Mouse (Mus musculus) bone marrow, adult 2 months (tissue): Measurements from ENCODE around the gene Speg. TPM values are rescaled to one million over a fixed set of nuclear protein-coding genes. Genes with fewer than 3 reads are reported as not detected.
A peak's percentile ranks its signal among the peaks of the same experiment; 100 is the strongest.

ENCODE experiments used
- H3K27ac ChIP-seq: fragments of 200-500 bp; 2 replicates; pipeline ENCODE4 v1.5.1; 2012; ENCODE audit warnings: low read depth, mild to moderate bottlenecking, control low read depth, inconsistent platforms, low read length; ENCODE audit not compliant: control insufficient read depth, poor library complexity, insufficient read depth
- H3K4me1 ChIP-seq: fragments of 200-500 bp; 2 replicates; pipeline ENCODE4 v1.6.1; 2011; ENCODE audit warnings: low read length; ENCODE audit not compliant: control insufficient read depth, insufficient read depth
- H3K4me3 ChIP-seq: fragments of 200-500 bp; replicated peaks from 2 replicates; pipeline ENCODE3; 2011; ENCODE audit warnings: mild to moderate bottlenecking, low read depth, low read length, control low read depth; ENCODE audit not compliant: control insufficient read depth
- CTCF ChIP-seq: fragments of 200-500 bp; IDR thresholded peaks from 2 replicates; pipeline ENCODE4 v1.5.1; 2011; ENCODE audit warnings: low read length, control low read depth; ENCODE audit not compliant: control insufficient read depth, insufficient read depth
- POLR2A ChIP-seq: fragments of 200-500 bp; IDR thresholded peaks from 2 replicates; pipeline ENCODE4 v1.6.1; 2011; ENCODE audit warnings: low read depth, mild to moderate bottlenecking, control low read depth, low read length, borderline replicate concordance; ENCODE audit not compliant: control insufficient read depth
- WGBS: fragments of 180-500 bp; shearing (Covaris S2); methylation state at CpG from one replicate; pipeline ENCODE4 v1.1.7; 2018; 5-methylcytosine and 5-hydroxymethylcytosine counted together
- polyA plus RNA-seq: library from polyadenylated mRNA; stranded (reverse); fragments of >200 nt; gene quantifications from 2 replicates; pipeline ENCODE4 v1.2.4, GENCODE M21; 2011; ENCODE audit warnings: low replicate concordance; ENCODE audit not compliant: missing spikeins, insufficient read depth, insufficient read length

Gene Speg
- polyA plus RNA-seq, 1 experiment = 18.1 TPM

DNA sequence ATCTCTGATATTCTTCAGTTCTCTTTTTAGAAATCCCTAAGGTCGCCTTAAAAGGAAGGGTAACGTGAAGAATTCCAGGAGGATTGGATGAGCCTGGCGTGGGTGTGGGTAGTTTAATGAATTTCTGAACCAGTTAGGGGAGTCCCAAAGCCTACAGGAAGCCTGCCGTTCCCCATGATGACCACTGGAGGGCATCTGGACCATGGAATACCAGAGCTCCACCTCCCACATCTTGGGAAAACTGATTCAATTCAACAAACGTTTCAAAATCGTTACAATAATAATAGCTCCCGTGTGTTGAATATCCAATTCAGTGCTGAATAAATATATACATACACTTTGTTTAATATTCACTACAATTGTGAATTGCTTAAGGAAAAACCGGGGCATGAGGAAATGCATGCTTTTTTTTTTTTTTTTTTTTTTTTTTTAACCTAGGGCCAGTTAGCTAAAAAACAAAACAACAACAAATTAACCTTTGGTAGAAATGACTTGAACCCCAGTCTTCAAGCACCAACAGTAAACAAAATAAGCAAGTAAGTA is 32.2 kb upstream of the Speg start:
- Histone ChIP-seq H3K4me3 (no peak overlapping the region), H3K4me1 (no peaks in the 10 kb centered on the region), H3K27ac (no peak overlapping the region)
- 5% methylated on average over 8 of the region's 8 CpGs for WGBS
- TF ChIP-seq POLR2A = no peak
- TF ChIP-seq CTCF = peak; percentile 58

DNA sequence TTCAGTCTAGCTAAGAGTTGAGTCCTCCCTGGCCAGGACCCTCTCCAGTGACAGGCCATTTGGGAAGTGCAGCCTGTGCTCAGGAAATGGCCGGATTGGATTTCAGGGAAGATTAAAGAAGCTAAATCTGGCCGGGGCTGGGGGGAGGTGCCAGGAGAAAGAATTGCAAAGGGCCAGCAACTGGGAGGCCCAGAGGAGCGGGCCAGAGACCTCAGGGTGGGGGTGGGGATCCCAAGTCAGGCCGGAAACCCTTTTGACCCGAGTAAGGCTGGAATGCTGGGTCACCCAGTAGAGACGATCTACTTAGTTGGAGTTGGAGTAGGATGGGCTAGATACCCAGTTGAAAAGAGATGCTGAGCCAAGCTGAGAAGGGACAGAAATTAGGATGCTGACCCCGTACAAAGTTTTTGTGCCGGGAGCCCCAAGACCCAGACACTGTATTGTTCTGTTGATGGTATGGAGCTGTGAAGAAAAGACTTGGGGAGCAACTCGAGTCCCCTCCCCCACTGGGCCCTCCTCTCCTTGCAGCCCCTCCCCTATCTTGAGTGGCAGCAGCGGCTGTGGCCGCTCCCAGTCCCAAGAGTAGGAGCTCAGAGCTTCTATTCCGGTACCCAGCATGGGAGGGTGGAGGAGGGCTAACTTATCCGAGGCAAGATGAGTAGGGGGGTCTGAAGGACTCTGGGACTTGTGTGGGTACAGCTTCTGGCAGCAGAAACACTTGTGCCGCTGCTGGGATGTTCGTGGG is 30.6 kb upstream of the Speg start:
- no peak for TF ChIP-seq CTCF
- no peak for TF ChIP-seq POLR2A
- no peaks in the 10 kb centered on the region for H3K4me1 ChIP-seq
- whole genome bisulfite sequencing = 41% methylated on average over 15 of the region's 15 CpGs
- no peak overlapping the region for H3K4me3 ChIP-seq
- H3K27ac ChIP-seq = no peak overlapping the region

DNA sequence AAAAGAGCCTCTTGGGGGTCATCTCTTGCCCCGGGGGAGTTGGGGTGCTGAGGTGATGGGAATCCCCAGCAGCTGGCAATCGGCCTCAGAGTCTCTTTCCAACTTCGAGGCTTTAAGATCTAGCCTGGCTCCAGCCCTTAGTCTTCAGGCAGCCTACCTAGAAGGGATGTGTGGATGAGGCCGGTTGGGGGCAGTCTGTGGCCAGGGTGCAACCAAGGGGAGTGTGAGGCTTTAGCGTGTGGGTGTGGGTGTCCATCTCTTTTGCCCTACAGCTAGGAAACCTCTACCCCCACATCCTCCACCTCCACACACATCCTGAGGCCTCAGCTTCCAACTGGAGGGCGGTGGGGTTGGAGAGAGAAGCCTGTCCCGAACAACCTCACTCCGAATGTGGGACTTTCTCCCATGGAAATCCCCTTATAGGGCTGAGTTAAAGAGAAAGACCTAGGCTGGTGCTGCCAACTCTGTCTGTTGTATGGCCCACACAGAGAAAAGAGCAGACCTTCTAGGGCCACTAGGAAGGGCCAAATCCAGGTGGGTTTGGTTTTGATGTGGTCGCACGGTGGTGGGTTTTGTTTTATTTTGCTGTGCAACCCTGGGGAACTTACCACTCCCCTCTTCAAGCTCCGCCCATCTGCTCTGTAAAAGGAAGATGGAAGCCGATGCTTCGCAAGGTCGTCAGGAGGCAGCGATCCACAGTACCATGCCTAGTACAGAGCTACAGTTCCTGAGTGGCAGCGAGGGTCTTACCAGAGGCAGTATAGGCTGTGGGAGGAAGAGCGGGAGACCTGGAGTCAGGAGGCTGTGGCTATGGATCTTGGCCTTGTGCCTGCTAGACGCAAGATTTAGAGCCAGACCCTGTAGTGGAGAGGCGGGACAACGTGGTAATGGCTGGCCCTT is 29.8 kb upstream of the Speg start:
- 64% methylated on average over 20 of the region's 20 CpGs for WGBS
- Histone ChIP-seq H3K4me3 (no peak overlapping the region), H3K27ac (no peak overlapping the region), H3K4me1 (no peaks in the 10 kb centered on the region)
- TF ChIP-seq POLR2A (no peak), CTCF (no peak)

DNA sequence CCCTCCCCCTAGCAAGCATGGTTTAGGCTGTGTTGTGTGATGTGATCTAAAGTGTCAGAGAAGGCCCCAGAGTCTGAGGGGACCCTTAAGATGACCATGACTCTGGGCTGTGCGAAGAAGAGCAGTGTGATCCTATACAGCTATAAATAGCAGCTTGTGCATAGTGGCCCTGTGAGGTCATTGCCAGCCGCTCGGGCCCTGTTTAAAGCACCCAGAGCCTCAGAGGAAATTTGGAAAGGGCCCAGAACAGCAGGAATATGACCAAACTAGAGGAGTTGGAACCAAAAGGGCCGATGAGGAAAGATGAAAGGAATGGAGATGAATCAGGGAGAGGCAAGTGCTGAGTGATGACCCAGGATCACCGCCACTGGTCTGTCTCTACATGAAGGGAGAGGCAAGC is 27.8 kb upstream of the Speg start:
- TF ChIP-seq POLR2A (no peak), CTCF (no peak)
- H3K4me1 ChIP-seq = no peaks in the 10 kb centered on the region
- H3K4me3 ChIP-seq = no peak overlapping the region
- no peak overlapping the region for H3K27ac ChIP-seq
- WGBS = 83% methylated on average over 5 of the region's 5 CpGs

DNA sequence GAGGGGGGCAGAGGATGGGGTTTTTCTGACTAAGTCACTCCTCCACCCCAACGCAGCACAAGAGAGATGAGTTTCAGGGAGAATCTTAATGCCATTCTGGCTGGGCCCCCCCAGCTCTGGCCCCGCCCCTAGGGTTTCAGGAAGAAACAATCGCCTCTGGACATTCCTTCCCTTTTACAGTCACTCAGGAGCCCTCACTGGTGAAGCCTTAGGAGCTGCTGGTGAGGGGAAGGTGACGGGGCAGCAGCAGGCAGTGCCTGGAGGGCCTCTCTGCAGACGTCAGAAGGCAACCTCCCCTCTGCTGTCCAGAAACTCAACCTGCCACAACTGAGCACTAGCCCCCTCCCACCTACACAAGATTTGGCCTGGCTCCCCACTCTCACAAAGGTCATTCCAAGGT is 25.8 kb upstream of the Speg start:
- Histone ChIP-seq H3K4me3 (no peak overlapping the region), H3K4me1 (no peaks in the 10 kb centered on the region), H3K27ac (no peak overlapping the region)
- TF ChIP-seq POLR2A (no peak), CTCF (no peak)
- WGBS = 52% methylated on average over 5 of the region's 5 CpGs

DNA sequence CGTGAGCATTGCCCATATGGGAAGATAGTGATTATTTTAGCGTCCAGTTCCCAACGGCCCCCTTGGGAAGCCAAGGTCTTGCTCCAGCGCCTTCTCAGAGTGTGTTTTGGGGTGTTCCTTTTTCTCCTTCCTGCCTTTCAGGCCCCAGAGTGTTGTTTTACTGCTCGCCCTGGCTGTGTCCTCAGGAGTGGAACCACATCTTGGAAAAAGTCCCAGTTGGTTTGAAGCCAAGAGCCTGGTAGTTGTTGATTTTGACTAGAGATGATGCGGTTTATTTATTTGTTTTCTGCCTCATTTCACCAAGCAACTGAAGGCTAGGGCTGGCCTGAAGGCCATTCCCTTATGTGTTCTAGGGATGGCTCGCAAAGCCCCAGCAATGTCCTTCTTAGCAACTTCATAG is 17.8 kb upstream of the Speg start:
- no peak overlapping the region for H3K4me3 ChIP-seq
- H3K4me1 ChIP-seq = no peaks in the 10 kb centered on the region
- 59% methylated on average over 7 of the region's 7 CpGs for WGBS
- TF ChIP-seq CTCF (no peak), POLR2A (no peak)
- no peak overlapping the region for H3K27ac ChIP-seq

DNA sequence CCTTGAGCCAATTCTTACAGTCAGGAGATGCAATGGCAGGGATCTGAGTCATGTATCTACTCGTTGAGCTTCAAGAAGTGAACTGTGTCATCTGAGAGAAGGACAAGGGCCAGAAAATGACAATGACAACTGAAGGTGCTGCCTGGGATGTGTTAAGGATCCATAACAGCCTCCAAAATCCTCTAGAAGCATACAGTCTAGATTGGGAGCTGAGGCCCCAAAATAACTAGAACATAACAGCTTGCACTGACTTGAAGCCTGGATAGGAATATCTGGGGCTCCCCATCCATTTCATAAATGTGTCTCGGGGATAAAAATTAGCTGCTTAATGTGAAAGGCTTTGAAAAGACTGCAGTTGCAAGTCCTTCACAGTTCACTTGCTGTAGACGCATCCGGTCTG is 17.1 kb upstream of the Speg start:
- H3K27ac ChIP-seq = no peak overlapping the region
- 82% methylated on average over 4 of the region's 4 CpGs for WGBS
- no peaks in the 10 kb centered on the region for H3K4me1 ChIP-seq
- TF ChIP-seq CTCF (no peak), POLR2A (no peak)
- H3K4me3 ChIP-seq = no peak overlapping the region

DNA sequence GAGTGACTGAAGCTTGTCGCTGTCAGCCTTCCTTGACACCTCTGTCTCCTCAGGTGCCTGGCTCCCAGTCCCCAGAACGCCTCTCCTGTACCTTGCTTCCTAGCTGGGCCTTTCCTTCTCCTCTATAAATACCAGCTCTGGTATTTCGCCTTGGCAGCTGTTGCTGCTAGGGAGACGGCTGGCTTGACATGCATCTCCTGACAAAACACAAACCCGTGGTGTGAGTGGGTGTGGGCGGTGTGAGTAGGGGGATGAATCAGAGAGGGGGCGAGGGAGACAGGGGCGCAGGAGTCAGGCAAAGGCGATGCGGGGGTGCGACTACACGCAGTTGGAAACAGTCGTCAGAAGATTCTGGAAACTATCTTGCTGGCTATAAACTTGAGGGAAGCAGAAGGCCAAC is 15.8 kb upstream of the Speg start:
- 75% methylated on average over 13 of the region's 13 CpGs for WGBS
- TF ChIP-seq POLR2A (no peak), CTCF (no peak)
- Histone ChIP-seq H3K27ac (no peak overlapping the region), H3K4me1 (no peaks in the 10 kb centered on the region), H3K4me3 (no peak overlapping the region)
